Mouse (Mus musculus): ENCODE measurements around the gene Tef. TPM values are rescaled to one million over a fixed set of nuclear protein-coding genes. Genes with fewer than 3 reads are reported as not detected.

Gene Tef
- polyA plus RNA-seq, 1 experiment: 16.2 TPM

GRCm38 (mm10) chr15:81852411-81853000, 50.3 kb downstream of the Tef start:
- no peak overlapping the region for H3K4me3 ChIP-seq (replicated peaks; ENCODE audit: control insufficient read depth, low read depth, low read length)
- TF ChIP-seq CTCF (IDR thresholded peaks at IDR 0.05; ENCODE audit: control insufficient read depth, insufficient read depth, low read length): no peak
- TF ChIP-seq POLR2A (IDR thresholded peaks at IDR 0.05; ENCODE audit: borderline replicate concordance, control insufficient read depth, low read depth, low read length): no peak
- H3K27ac ChIP-seq (ENCODE audit: control insufficient read depth, insufficient read depth, low read depth, low read length, poor library complexity): no peak overlapping the region
- peaks cover 2% of the 10 kb centered on the region; the same call in 1 of the 2 replicates for H3K4me1 ChIP-seq (ENCODE audit: control insufficient read depth, insufficient read depth, low read length)
- WGBS: 65% methylated on average over 9 of the region's 9 CpGs

DNA sequence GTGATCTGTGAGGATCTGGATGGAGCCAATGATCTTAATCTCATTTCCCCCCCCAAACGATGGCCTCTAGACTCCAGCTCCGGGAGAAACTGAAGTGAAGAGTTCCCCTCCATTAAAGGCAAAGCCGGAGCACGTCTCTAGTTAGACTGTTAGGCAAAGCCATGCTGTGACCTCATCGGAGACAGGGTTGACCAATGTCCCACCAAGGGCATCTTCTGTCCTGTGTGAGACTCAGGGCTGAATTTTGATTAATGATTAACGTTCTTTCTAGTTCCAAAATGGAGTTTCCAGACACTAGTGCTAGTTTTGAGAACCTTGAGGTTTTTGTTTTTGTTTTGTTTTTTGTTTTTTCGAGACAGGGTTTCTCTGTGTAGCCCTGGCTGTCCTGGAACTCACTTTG, 50.9 kb downstream of the Tef start:
- H3K27ac ChIP-seq (ENCODE audit: control insufficient read depth, insufficient read depth, low read depth, low read length, poor library complexity): no peak overlapping the region
- 64% methylated on average over 7 of the region's 7 CpGs for WGBS

DNA sequence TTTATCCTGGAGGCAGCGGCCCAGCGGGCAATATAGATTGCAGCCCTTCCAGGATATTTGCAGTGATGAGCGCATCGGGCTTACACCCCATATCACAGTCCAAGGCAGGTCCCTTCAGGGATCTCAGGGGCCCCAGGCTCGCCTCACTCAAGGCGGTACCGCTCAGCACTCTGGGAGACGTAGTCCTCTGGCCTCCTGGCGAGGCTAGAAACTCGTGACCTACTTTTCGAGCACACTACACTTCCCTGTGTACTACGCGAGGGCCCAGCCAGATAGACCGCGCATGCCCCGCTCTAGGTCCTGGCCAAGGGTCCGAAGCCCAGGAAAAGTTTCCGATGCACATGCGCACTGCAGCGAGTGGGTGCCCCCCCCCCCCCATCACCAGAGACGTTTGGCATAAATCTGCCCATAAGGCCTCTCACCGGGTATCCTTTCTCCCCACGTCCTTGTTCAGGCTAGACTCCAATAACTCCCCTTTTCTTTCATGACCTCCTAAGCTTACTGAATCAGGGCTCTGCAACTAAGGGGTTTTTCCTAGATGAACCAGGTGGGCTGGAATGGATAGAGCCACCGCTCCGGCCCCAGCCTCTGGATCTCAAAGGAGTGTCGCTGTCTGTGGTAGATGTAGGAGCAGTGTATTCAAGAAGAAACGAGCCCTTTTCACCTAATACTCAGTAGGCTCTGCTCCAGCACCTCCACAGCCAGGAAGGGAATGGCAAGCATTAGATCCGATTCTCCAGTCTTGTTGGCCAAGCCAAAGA, 54.0 kb downstream of the Tef start:
- TF ChIP-seq CTCF (IDR thresholded peaks at IDR 0.05; ENCODE audit: control insufficient read depth, insufficient read depth, low read length): no peak
- TF ChIP-seq POLR2A (IDR thresholded peaks at IDR 0.05; ENCODE audit: borderline replicate concordance, control insufficient read depth, low read depth, low read length): no peak
- Histone ChIP-seq H3K4me1 (ENCODE audit: control insufficient read depth, insufficient read depth, low read length) (peaks cover 2% of the 10 kb centered on the region; the same call in 1 of the 2 replicates), H3K4me3 (replicated peaks; ENCODE audit: control insufficient read depth, low read depth, low read length) (peak overlapping the region; percentile 93), H3K27ac (ENCODE audit: control insufficient read depth, insufficient read depth, low read depth, low read length, poor library complexity) (no peak overlapping the region)
- WGBS: under 1% methylated on average over 28 of the region's 28 CpGs

More for the DNA sequence above, 50.9 kb downstream of the Tef start:
- H3K4me3 ChIP-seq (replicated peaks; ENCODE audit: control insufficient read depth, low read depth, low read length): no peak overlapping the region
- TF ChIP-seq POLR2A (IDR thresholded peaks at IDR 0.05; ENCODE audit: borderline replicate concordance, control insufficient read depth, low read depth, low read length): no peak
- no peak for TF ChIP-seq CTCF (IDR thresholded peaks at IDR 0.05; ENCODE audit: control insufficient read depth, insufficient read depth, low read length)
- H3K4me1 ChIP-seq (ENCODE audit: control insufficient read depth, insufficient read depth, low read length): peaks cover 2% of the 10 kb centered on the region; the same call in 1 of the 2 replicates

DNA sequence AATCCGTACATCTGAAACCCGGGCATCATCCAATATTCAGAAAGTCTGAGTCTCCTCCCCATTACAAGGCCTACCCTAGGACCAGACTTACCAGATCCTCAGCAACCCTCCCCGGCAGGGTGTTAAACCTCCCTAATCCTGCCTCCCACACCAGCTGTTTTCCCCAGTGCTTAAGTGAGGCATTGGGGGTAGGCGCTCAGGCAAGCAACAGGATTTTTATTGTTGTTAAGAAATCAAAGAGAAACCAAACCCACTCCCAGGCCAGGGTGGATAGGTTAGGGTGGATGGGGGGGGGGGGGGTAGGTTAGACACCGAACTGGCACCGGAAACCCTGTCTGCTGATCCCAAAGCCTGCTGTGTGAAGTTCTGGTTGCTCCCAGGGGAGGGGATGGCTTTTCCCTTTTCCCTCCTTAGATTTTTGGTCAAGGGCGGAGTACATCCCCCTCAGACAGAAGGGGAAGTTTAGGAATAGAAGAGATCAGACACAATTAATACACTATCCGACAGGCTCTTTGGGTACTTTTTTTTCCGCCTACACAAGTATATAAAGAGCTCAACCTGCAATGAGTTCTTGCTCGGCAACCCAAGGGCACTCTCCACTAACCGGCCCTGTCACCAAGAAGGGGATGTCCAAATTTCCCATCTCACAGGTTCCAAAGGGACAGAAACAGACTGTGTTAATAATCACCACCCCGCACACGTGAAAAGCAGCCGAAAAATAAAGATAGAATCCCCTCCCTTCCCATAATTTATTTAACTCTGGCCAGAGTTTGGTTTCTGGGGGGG, 54.9 kb downstream of the Tef start:
- Histone ChIP-seq H3K4me3 (replicated peaks; ENCODE audit: control insufficient read depth, low read depth, low read length) (peak overlapping the region; percentile 93), H3K4me1 (ENCODE audit: control insufficient read depth, insufficient read depth, low read length) (peaks cover 2% of the 10 kb centered on the region; the same call in 1 of the 2 replicates)
- under 1% methylated on average over 14 of the region's 14 CpGs for WGBS

GRCm38 (mm10) chr15:81857724-81858116, 55.5 kb downstream of the Tef start:
- TF ChIP-seq POLR2A (IDR thresholded peaks at IDR 0.05; ENCODE audit: borderline replicate concordance, control insufficient read depth, low read depth, low read length): no peak
- no peak for TF ChIP-seq CTCF (IDR thresholded peaks at IDR 0.05; ENCODE audit: control insufficient read depth, insufficient read depth, low read length)
- Histone ChIP-seq H3K4me3 (replicated peaks; ENCODE audit: control insufficient read depth, low read depth, low read length) (peak overlapping the region; percentile 93), H3K4me1 (ENCODE audit: control insufficient read depth, insufficient read depth, low read length) (peaks cover 2% of the 10 kb centered on the region; the same call in 1 of the 2 replicates), H3K27ac (ENCODE audit: control insufficient read depth, insufficient read depth, low read depth, low read length, poor library complexity) (peak overlapping the region; percentile 89)
- under 1% methylated on average over 33 of the region's 33 CpGs for WGBS

More for the DNA sequence above, 54.9 kb downstream of the Tef start:
- TF ChIP-seq CTCF (IDR thresholded peaks at IDR 0.05; ENCODE audit: control insufficient read depth, insufficient read depth, low read length) (no peak), POLR2A (IDR thresholded peaks at IDR 0.05; ENCODE audit: borderline replicate concordance, control insufficient read depth, low read depth, low read length) (no peak)
- peak overlapping the region; percentile 89; the same call in 1 of the 2 replicates for H3K27ac ChIP-seq (ENCODE audit: control insufficient read depth, insufficient read depth, low read depth, low read length, poor library complexity)

- under 1% methylated on average over 23 of the region's 23 CpGs for WGBS
- peak overlapping the region; percentile 94 for H3K27ac ChIP-seq (ENCODE audit: control insufficient read depth, insufficient read depth, low read depth, low read length, poor library complexity)
- H3K4me3 ChIP-seq (replicated peaks; ENCODE audit: control insufficient read depth, low read depth, low read length): peak overlapping the region; percentile 93
- H3K4me1 ChIP-seq (ENCODE audit: control insufficient read depth, insufficient read depth, low read length): peaks cover 2% of the 10 kb centered on the region; the same call in 1 of the 2 replicates
- peak; percentile 100 for TF ChIP-seq POLR2A (IDR thresholded peaks at IDR 0.05; ENCODE audit: borderline replicate concordance, control insufficient read depth, low read depth, low read length)
- peak; percentile 8; the same call in 1 of the 2 replicates for TF ChIP-seq CTCF (IDR thresholded peaks at IDR 0.05; ENCODE audit: control insufficient read depth, insufficient read depth, low read length)
Observed at GRCm38 (mm10) chr15:81858138-81858516, 55.9 kb downstream of the Tef start.

DNA sequence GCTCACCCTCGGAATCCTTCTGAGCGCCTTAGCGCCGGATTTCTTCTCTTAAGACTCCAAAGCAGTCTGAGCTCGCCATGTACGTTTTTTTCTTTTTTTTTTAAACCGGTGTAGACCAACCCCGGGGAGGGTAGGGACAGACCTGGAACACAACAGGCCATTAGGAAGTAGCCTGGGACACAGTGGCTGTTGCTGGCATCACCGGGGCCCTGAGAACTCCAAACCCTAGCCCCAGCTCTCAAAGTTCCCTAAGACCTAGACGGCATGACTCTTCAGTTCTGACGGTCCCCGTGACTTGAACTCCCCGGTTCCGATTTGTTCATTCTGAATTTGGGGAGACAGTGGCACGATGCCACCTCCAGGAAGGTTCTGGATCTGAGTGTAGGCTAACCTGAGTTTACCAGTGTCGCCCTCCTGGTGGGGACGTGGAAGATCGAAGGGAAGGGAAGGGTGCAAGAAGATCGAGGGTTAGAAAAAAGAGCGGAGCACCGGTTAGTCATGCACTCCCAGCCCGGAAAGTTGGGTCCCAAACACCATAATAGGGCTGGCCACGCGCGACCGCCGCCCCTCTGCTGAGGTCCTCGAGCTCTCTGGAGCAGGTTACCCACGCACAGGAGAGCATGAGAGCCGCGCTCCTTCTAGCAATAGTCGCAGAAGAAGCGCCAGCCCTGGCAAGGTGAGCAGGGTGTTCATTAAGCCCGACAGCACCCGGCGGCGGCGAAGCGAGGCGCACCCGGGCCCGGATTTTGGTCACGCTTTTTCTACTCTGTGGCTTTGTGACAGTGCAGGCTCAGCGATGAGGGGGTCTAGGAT, 56.5 kb downstream of the Tef start, which contains the start of gene Tob2:
Tob2 (minus strand) TSS at position 280 of the 813 bp plus-strand sequence.
- WGBS: under 1% methylated on average over 44 of the region's 44 CpGs

More for the DNA sequence above, 56.5 kb downstream of the Tef start, which contains the start of gene Tob2:
- Histone ChIP-seq H3K4me3 (replicated peaks; ENCODE audit: control insufficient read depth, low read depth, low read length) (peak within 1 kb of the TSS; percentile 93), H3K27ac (ENCODE audit: control insufficient read depth, insufficient read depth, low read depth, low read length, poor library complexity) (peak within 1 kb of the TSS; percentile 94), H3K4me1 (ENCODE audit: control insufficient read depth, insufficient read depth, low read length) (peaks cover 2% of the 10 kb centered on the region; the same call in 1 of the 2 replicates)
- peak; percentile 47; the same call in 1 of the 2 replicates for TF ChIP-seq POLR2A (IDR thresholded peaks at IDR 0.05; ENCODE audit: borderline replicate concordance, control insufficient read depth, low read depth, low read length)
- TF ChIP-seq CTCF (IDR thresholded peaks at IDR 0.05; ENCODE audit: control insufficient read depth, insufficient read depth, low read length): no peak

Data from bone marrow, adult 2 months (tissue).